Mouse (Mus musculus) stomach, embryonic 16.5 days (tissue): ENCODE results near the gene Xrcc5. TPM values are rescaled to one million over a fixed set of nuclear protein-coding genes. Genes with fewer than 3 reads are reported as not detected.

Experiments
- ATAC-seq: fragments of 200-750 bp; cut with Nextera tagmentation; 2 replicates; pipeline ENCODE4 v1.8.0; 2017; ENCODE audit warnings: moderate number of reproducible peaks, moderate TSS enrichment; ENCODE audit not compliant: insufficient read depth, low FRiP score
- H3K27ac ChIP-seq: fragments of 300-500 bp; sonication (generic); 2 replicates; pipeline ENCODE4 v1.5.1; 2014; ENCODE audit warnings: low read length
- H3K27me3 ChIP-seq: fragments of 300-500 bp; sonication (generic); 2 replicates; pipeline ENCODE4 v1.6.1; 2014; ENCODE audit warnings: low read length, control low read depth, mixed read lengths; ENCODE audit not compliant: control insufficient read depth, insufficient read depth
- H3K36me3 ChIP-seq: fragments of 300-500 bp; sonication (generic); 2 replicates; pipeline ENCODE4 v1.6.1; 2014; ENCODE audit warnings: low read length; ENCODE audit not compliant: control insufficient read depth, insufficient read depth
- H3K4me1 ChIP-seq: fragments of 300-500 bp; sonication (generic); 2 replicates; pipeline ENCODE4 v1.6.1; 2014; ENCODE audit warnings: low read length, control low read depth, mixed read lengths; ENCODE audit not compliant: control insufficient read depth, insufficient read depth
- H3K4me2 ChIP-seq: fragments of 300-500 bp; sonication (generic); 2 replicates; pipeline ENCODE4 v1.6.1; 2014; ENCODE audit warnings: low read depth, low read length, mixed read lengths
- H3K4me3 ChIP-seq: fragments of 300-500 bp; sonication (generic); replicated peaks from 2 replicates; pipeline ENCODE4 v1.5.1; 2014; ENCODE audit warnings: mild to moderate bottlenecking, low read length
- H3K9ac ChIP-seq: fragments of 300-500 bp; sonication (generic); 2 replicates; pipeline ENCODE4 v1.6.1; 2014; ENCODE audit warnings: low read length
- H3K9me3 ChIP-seq: fragments of 300-500 bp; sonication (generic); replicated peaks from 2 replicates; pipeline ENCODE4 v1.6.1; 2016; ENCODE audit warnings: low read length, control low read depth; ENCODE audit not compliant: control insufficient read depth
- WGBS: fragments of 180-500 bp; shearing (Covaris S2); extraction: QIAGEN DNeasy Blood & Tissue Kit; methylation state at CpG from one replicate; pipeline ENCODE4 v1.1.7; 2014; 5-methylcytosine and 5-hydroxymethylcytosine counted together
- polyA plus RNA-seq: library from polyadenylated mRNA; unstranded; fragments of >200 nt; fragmentation: Nextera tagmentation; extraction: Ambion mirVana; gene quantifications from 2 replicates; pipeline ENCODE4 v1.2.1, GENCODE M21; 2015

The Xrcc5 gene
- polyA plus RNA-seq, 1 experiment from 2014 or later: 37.5 TPM

GRCm38 (mm10) chr1:72334807-72335206 is 27.6 kb downstream of the Xrcc5 start:
- peaks cover 8% of the 10 kb centered on the region; the same call in 1 of the 2 replicates for H3K36me3 ChIP-seq

GRCm38 (mm10) chr1:72336780-72337179 is 29.6 kb downstream of the Xrcc5 start:
- H3K27ac ChIP-seq: no peak overlapping the region
- H3K4me1 ChIP-seq: no peaks in the 10 kb centered on the region
- no peak for ATAC-seq
- no peak overlapping the region for H3K4me2 ChIP-seq
- peaks cover 11% of the 10 kb centered on the region; the same call in 1 of the 2 replicates for H3K36me3 ChIP-seq
- H3K9me3 ChIP-seq: no peaks in the 10 kb centered on the region
- H3K27me3 ChIP-seq: no peaks in the 10 kb centered on the region
- no peak overlapping the region for H3K4me3 ChIP-seq
- H3K9ac ChIP-seq: no peak overlapping the region
- 89% methylated on average over 8 of the region's 8 CpGs for WGBS

More at GRCm38 (mm10) chr1:72334807-72335206, 27.6 kb downstream of the Xrcc5 start:
- Histone ChIP-seq H3K27ac (no peak overlapping the region), H3K4me2 (no peak overlapping the region), H3K4me3 (no peak overlapping the region), H3K9ac (no peak overlapping the region), H3K4me1 (no peaks in the 10 kb centered on the region), H3K9me3 (no peaks in the 10 kb centered on the region), H3K27me3 (no peaks in the 10 kb centered on the region)
- 87% methylated on average over 11 of the region's 11 CpGs for WGBS
- no peak for ATAC-seq

- no peak for ATAC-seq
- WGBS: 87% methylated on average over 5 of the region's 5 CpGs
- Histone ChIP-seq H3K4me2 (no peak overlapping the region), H3K4me3 (no peak overlapping the region), H3K36me3 (peaks cover 11% of the 10 kb centered on the region; the same call in 1 of the 2 replicates), H3K27ac (no peak overlapping the region), H3K9me3 (no peaks in the 10 kb centered on the region), H3K4me1 (no peaks in the 10 kb centered on the region), H3K9ac (no peak overlapping the region), H3K27me3 (no peaks in the 10 kb centered on the region)
Measured at GRCm38 (mm10) chr1:72338341-72338740, 31.1 kb downstream of the Xrcc5 start.

GRCm38 (mm10) chr1:72347873-72348272 is 40.7 kb downstream of the Xrcc5 start:
- ATAC-seq: no peak
- WGBS: 79% methylated on average over 6 of the region's 6 CpGs
- Histone ChIP-seq H3K27ac (no peak overlapping the region), H3K4me2 (no peak overlapping the region), H3K4me3 (no peak overlapping the region), H3K27me3 (no peaks in the 10 kb centered on the region), H3K9ac (no peak overlapping the region), H3K9me3 (no peaks in the 10 kb centered on the region), H3K4me1 (no peaks in the 10 kb centered on the region), H3K36me3 (no peaks in the 10 kb centered on the region)

GRCm38 (mm10) chr1:72354856-72355255 is 47.6 kb downstream of the Xrcc5 start:
- Histone ChIP-seq H3K4me3 (no peak overlapping the region), H3K9me3 (no peaks in the 10 kb centered on the region), H3K27me3 (no peaks in the 10 kb centered on the region), H3K4me2 (no peak overlapping the region), H3K9ac (no peak overlapping the region), H3K36me3 (0 out of 2 replicates have a peak, but pooled peaks cover 3% of the 10 kb centered on the region), H3K4me1 (no peaks in the 10 kb centered on the region), H3K27ac (no peak overlapping the region)
- no peak for ATAC-seq
- 87% methylated on average over 2 of the region's 2 CpGs for WGBS

GRCm38 (mm10) chr1:72358216-72358615 is 51.0 kb downstream of the Xrcc5 start:
- no peak overlapping the region for H3K4me2 ChIP-seq
- no peaks in the 10 kb centered on the region for H3K4me1 ChIP-seq
- no peaks in the 10 kb centered on the region for H3K9me3 ChIP-seq
- 0 out of 2 replicates have a peak, but pooled peaks cover 3% of the 10 kb centered on the region for H3K36me3 ChIP-seq
- no peak for ATAC-seq
- no peak overlapping the region for H3K4me3 ChIP-seq
- no peaks in the 10 kb centered on the region for H3K27me3 ChIP-seq
- 92% methylated on average over 2 of the region's 2 CpGs for WGBS
- no peak overlapping the region for H3K27ac ChIP-seq
- no peak overlapping the region for H3K9ac ChIP-seq

- no peak overlapping the region for H3K27ac ChIP-seq
- no peak overlapping the region for H3K9ac ChIP-seq
- no peaks in the 10 kb centered on the region for H3K27me3 ChIP-seq
- no peaks in the 10 kb centered on the region for H3K4me1 ChIP-seq
- H3K36me3 ChIP-seq: 0 out of 2 replicates have a peak, but pooled peaks cover 3% of the 10 kb centered on the region
- H3K4me2 ChIP-seq: no peak overlapping the region
- H3K4me3 ChIP-seq: no peak overlapping the region
- no peak for ATAC-seq
- 78% methylated on average over 2 of the region's 2 CpGs for WGBS
- no peaks in the 10 kb centered on the region for H3K9me3 ChIP-seq
Measured at GRCm38 (mm10) chr1:72359462-72359861, 52.2 kb downstream of the Xrcc5 start.

- Histone ChIP-seq H3K4me2 (no peak overlapping the region), H3K36me3 (0 out of 2 replicates have a peak, but pooled peaks cover 3% of the 10 kb centered on the region), H3K4me1 (no peaks in the 10 kb centered on the region), H3K9ac (no peak overlapping the region), H3K27ac (no peak overlapping the region), H3K9me3 (no peaks in the 10 kb centered on the region), H3K27me3 (no peaks in the 10 kb centered on the region), H3K4me3 (no peak overlapping the region)
- 91% methylated on average over 4 of the region's 4 CpGs for WGBS
- ATAC-seq: no peak
Measured at GRCm38 (mm10) chr1:72360809-72361208, 53.6 kb downstream of the Xrcc5 start.

- ATAC-seq: no peak
- H3K36me3 ChIP-seq: no peaks in the 10 kb centered on the region
- no peaks in the 10 kb centered on the region for H3K27me3 ChIP-seq
- no peak overlapping the region for H3K27ac ChIP-seq
- no peak overlapping the region for H3K4me3 ChIP-seq
- H3K9ac ChIP-seq: no peak overlapping the region
- H3K9me3 ChIP-seq: no peaks in the 10 kb centered on the region
- no peaks in the 10 kb centered on the region for H3K4me1 ChIP-seq
- H3K4me2 ChIP-seq: no peak overlapping the region
- 86% methylated on average over 8 of the region's 8 CpGs for WGBS
Measured at GRCm38 (mm10) chr1:72364661-72365060, 57.4 kb downstream of the Xrcc5 start.
